ENCODE assay signal across 7 mouse cellular contexts in the genomic region with DNA sequence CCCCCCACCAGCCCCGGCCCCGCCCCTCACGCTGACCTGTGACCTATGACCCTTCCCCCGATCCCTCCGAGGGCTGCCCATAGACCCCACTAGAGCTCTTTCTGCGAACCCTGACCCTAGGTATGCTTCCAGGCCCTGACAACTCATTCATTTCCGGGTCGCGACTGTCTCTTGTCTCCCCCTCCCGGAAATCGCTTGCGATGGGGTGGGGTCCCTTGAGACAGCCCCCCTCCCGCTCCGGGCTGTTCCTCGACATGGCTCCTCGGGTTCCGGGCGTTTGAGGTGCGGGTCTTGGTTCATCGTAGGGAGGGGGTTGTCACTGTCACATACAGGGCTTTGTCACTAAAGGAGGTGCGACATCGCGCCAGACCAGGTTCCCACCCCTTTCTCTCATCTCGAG. TPM values are rescaled to one million over a fixed set of nuclear protein-coding genes. Genes with fewer than 3 reads are reported as not detected.
DNase-seq lines count a peak whose midpoint lies in the region; ATAC-seq and TF ChIP-seq lines count a peak whose summit lies in the region.

No protein-coding gene starts in this region.

- peak; percentile 56 to 57 for DNase-seq in B cell, adult 2 months
- no peak for DNase-seq in ES-E14 (ENCODE audit: low read depth, low spot score)
- DNase-seq in embryonic facial prominence, embryonic 14.5 days (ENCODE audit: low spot score), result peak; percentile 71
- DNase-seq in limb, embryonic 10.5 days (ENCODE audit: low spot score), result peak; percentile 63

- in situ Hi-C loops in ES-E14 (cut with MboI; ENCODE audit: low sequenced_read_pairs in 2 of 2, unreplicated experiment in 2 of 2), result no loop called here

- peak overlapping the region; percentile 5; the same call in 1 of the 2 replicates for H3K27ac ChIP-seq in ES-E14 (ENCODE audit: insufficient read depth, low read depth, low read length, poor library complexity, severe bottlenecking)
- peak overlapping the region; percentile 63 for H3K27ac ChIP-seq in embryonic facial prominence, embryonic 14.5 days (replicated peaks; ENCODE audit: low read depth, low read length)
- peak overlapping the region; percentile 92 for H3K27ac ChIP-seq in hindbrain, embryonic 13.5 days
- peak overlapping the region; percentile 92 for H3K27ac ChIP-seq in limb, embryonic 10.5 days
- H3K27ac ChIP-seq in midbrain, embryonic 13.5 days, result peak overlapping the region; percentile 89
- H3K27ac ChIP-seq in stomach, embryonic 15.5 days, result peak overlapping the region; percentile 45; the same call in 1 of the 2 replicates

- no peaks in the 10 kb centered on the region for H3K9me3 ChIP-seq in ES-E14 (ENCODE audit: control insufficient read depth, insufficient read depth, low read depth, low read length)
- no peaks in the 10 kb centered on the region for H3K9me3 ChIP-seq in embryonic facial prominence, embryonic 14.5 days (ENCODE audit: control insufficient read depth, low read length)
- no peaks in the 10 kb centered on the region for H3K9me3 ChIP-seq in hindbrain, embryonic 13.5 days
- H3K9me3 ChIP-seq in limb, embryonic 10.5 days (replicated peaks), result no peaks in the 10 kb centered on the region
- H3K9me3 ChIP-seq in midbrain, embryonic 13.5 days, result no peaks in the 10 kb centered on the region
- no peaks in the 10 kb centered on the region for H3K9me3 ChIP-seq in stomach, embryonic 15.5 days

- H3K27me3 ChIP-seq in embryonic facial prominence, embryonic 14.5 days (replicated peaks; ENCODE audit: control insufficient read depth, insufficient read depth, low read length), result no peaks in the 10 kb centered on the region
- no peaks in the 10 kb centered on the region for H3K27me3 ChIP-seq in hindbrain, embryonic 13.5 days
- no peaks in the 10 kb centered on the region for H3K27me3 ChIP-seq in limb, embryonic 10.5 days (ENCODE audit: low read depth, poor library complexity, severe bottlenecking)
- H3K27me3 ChIP-seq in midbrain, embryonic 13.5 days, result no peaks in the 10 kb centered on the region
- H3K27me3 ChIP-seq in stomach, embryonic 15.5 days (replicated peaks), result no peaks in the 10 kb centered on the region

- peaks cover 33% of the 10 kb centered on the region for H3K36me3 ChIP-seq in ES-E14 (ENCODE audit: control insufficient read depth, insufficient read depth, low read length, poor library complexity, severe bottlenecking)
- H3K36me3 ChIP-seq in embryonic facial prominence, embryonic 14.5 days (ENCODE audit: control insufficient read depth, insufficient read depth, low read length), result peaks cover 36% of the 10 kb centered on the region
- peaks cover 40% of the 10 kb centered on the region for H3K36me3 ChIP-seq in hindbrain, embryonic 13.5 days
- H3K36me3 ChIP-seq in limb, embryonic 10.5 days, result peaks cover 59% of the 10 kb centered on the region
- H3K36me3 ChIP-seq in midbrain, embryonic 13.5 days, result peaks cover 40% of the 10 kb centered on the region
- H3K36me3 ChIP-seq in stomach, embryonic 15.5 days, result peaks cover 18% of the 10 kb centered on the region

- H3K4me3 ChIP-seq in ES-E14 (ENCODE audit: insufficient read depth in 1 of 2, low read depth in 1 of 2, low read length in 2 of 2, poor library complexity in 1 of 2, severe bottlenecking in 1 of 2), result peak overlapping the region; percentile 82 to 85
- H3K4me3 ChIP-seq in embryonic facial prominence, embryonic 14.5 days (ENCODE audit: low read depth, low read length), result peak overlapping the region; percentile 82
- H3K4me3 ChIP-seq in hindbrain, embryonic 13.5 days, result peak overlapping the region; percentile 75
- H3K4me3 ChIP-seq in limb, embryonic 10.5 days, result peak overlapping the region; percentile 96
- peak overlapping the region; percentile 79 for H3K4me3 ChIP-seq in midbrain, embryonic 13.5 days (replicated peaks)
- H3K4me3 ChIP-seq in stomach, embryonic 15.5 days (replicated peaks), result peak overlapping the region; percentile 79

- peak; percentile 14; the same call in 1 of the 2 replicates for ATAC-seq in embryonic facial prominence, embryonic 14.5 days (ENCODE audit: low read depth)
- ATAC-seq in hindbrain, embryonic 13.5 days (ENCODE audit: low FRiP score), result peak; percentile 57
- peak; percentile 55 for ATAC-seq in midbrain, embryonic 13.5 days
- no peak for ATAC-seq in stomach, embryonic 15.5 days (ENCODE audit: insufficient read depth, low FRiP score, low read depth)

- 1% methylated on average over 12 of the region's 24 CpGs for WGBS in embryonic facial prominence, embryonic 14.5 days
- WGBS in hindbrain, embryonic 13.5 days, result 2% methylated on average over 24 of the region's 24 CpGs
- under 1% methylated on average over 24 of the region's 24 CpGs for WGBS in limb, embryonic 10.5 days
- WGBS in midbrain, embryonic 13.5 days, result under 1% methylated on average over 24 of the region's 24 CpGs
- WGBS in stomach, embryonic 15.5 days, result under 1% methylated on average over 24 of the region's 24 CpGs

- peaks cover 5 to 7% of the 10 kb centered on the region in 2 experiments; a peak in 2 of 4 replicates for H3K4me1 ChIP-seq in ES-E14 (ENCODE audit: control insufficient read depth in 2 of 2, insufficient read depth in 2 of 2, low read length in 2 of 2, poor library complexity in 1 of 2)
- H3K4me1 ChIP-seq in embryonic facial prominence, embryonic 14.5 days (ENCODE audit: control insufficient read depth, insufficient read depth, low read length), result peaks cover 11% of the 10 kb centered on the region
- H3K4me1 ChIP-seq in hindbrain, embryonic 13.5 days (replicated peaks), result peaks cover 29% of the 10 kb centered on the region
- peaks cover 34% of the 10 kb centered on the region for H3K4me1 ChIP-seq in limb, embryonic 10.5 days
- H3K4me1 ChIP-seq in midbrain, embryonic 13.5 days (replicated peaks), result peaks cover 30% of the 10 kb centered on the region
- H3K4me1 ChIP-seq in stomach, embryonic 15.5 days, result peaks cover 17% of the 10 kb centered on the region

- peak overlapping the region; percentile 96 for H3K4me2 ChIP-seq in embryonic facial prominence, embryonic 14.5 days (ENCODE audit: low read depth, low read length)
- peak overlapping the region; percentile 75 for H3K4me2 ChIP-seq in hindbrain, embryonic 13.5 days
- peak overlapping the region; percentile 83 for H3K4me2 ChIP-seq in midbrain, embryonic 13.5 days (replicated peaks)
- H3K4me2 ChIP-seq in stomach, embryonic 15.5 days, result peak overlapping the region; percentile 78

- peak overlapping the region; percentile 75 for H3K9ac ChIP-seq in ES-E14 (ENCODE audit: insufficient read depth, low read depth, low read length, poor library complexity, severe bottlenecking)
- H3K9ac ChIP-seq in embryonic facial prominence, embryonic 14.5 days (ENCODE audit: low read depth, low read length), result peak overlapping the region; percentile 84
- H3K9ac ChIP-seq in hindbrain, embryonic 13.5 days, result peak overlapping the region; percentile 83
- peak overlapping the region; percentile 75 for H3K9ac ChIP-seq in midbrain, embryonic 13.5 days (replicated peaks)
- H3K9ac ChIP-seq in stomach, embryonic 15.5 days, result peak overlapping the region; percentile 64

TF ChIP-seq in ES-E14, 5 proteins besides CTCF, POLR2A, EP300 and RAD21 (continues in another document):
- TF ChIP-seq CHD2 (IDR thresholded peaks at IDR 0.05; ENCODE audit: low read depth, low read length), result 0 out of 2 replicates have a peak, but pooled peaks have one; percentile 50

RNA-seq across cellular contexts. Expression of a gene that starts 0.4 kb away (rescaled TPM):
- total RNA-seq in ES-E14 (2012; rRNA removed), result 60.5 and 65.1 TPM in 2 replicates
- polyA plus RNA-seq in embryonic facial prominence, embryonic 14.5 days (2014; fragmentation: Nextera tagmentation; extraction: Ambion mirVana), result 100 and 105 TPM in 2 replicates
- polyA plus RNA-seq in hindbrain, embryonic 13.5 days (2015; fragmentation: Nextera tagmentation; extraction: Ambion mirVana), result 212 and 214 TPM in 2 replicates
- polyA plus RNA-seq in limb, embryonic 10.5 days (2016; fragmentation: Nextera tagmentation; extraction: Ambion mirVana), result 130 and 138 TPM in 2 replicates
- 197 TPM in 2 replicates for polyA plus RNA-seq in midbrain, embryonic 13.5 days (2015; fragmentation: Nextera tagmentation; extraction: Ambion mirVana)
- polyA plus RNA-seq in stomach, embryonic 15.5 days (2015; fragmentation: Nextera tagmentation; extraction: Ambion mirVana), result 90.2 and 92.4 TPM in 2 replicates

RNA-seq across cellular contexts. Expression of a gene that starts 4.7 kb away (rescaled TPM):
- total RNA-seq in ES-E14 (2012; rRNA removed), result 135 and 148 TPM in 2 replicates
- polyA plus RNA-seq in embryonic facial prominence, embryonic 14.5 days (2014; fragmentation: Nextera tagmentation; extraction: Ambion mirVana), result 115 and 123 TPM in 2 replicates
- 222 and 230 TPM in 2 replicates for polyA plus RNA-seq in hindbrain, embryonic 13.5 days (2015; fragmentation: Nextera tagmentation; extraction: Ambion mirVana)
- 231 and 263 TPM in 2 replicates for polyA plus RNA-seq in limb, embryonic 10.5 days (2016; fragmentation: Nextera tagmentation; extraction: Ambion mirVana)
- 242 TPM in 2 replicates for polyA plus RNA-seq in midbrain, embryonic 13.5 days (2015; fragmentation: Nextera tagmentation; extraction: Ambion mirVana)
- polyA plus RNA-seq in stomach, embryonic 15.5 days (2015; fragmentation: Nextera tagmentation; extraction: Ambion mirVana), result 154 and 164 TPM in 2 replicates

RNA-seq across cellular contexts. Expression of a gene that starts 6.0 kb away (rescaled TPM):
- total RNA-seq in ES-E14 (2012; rRNA removed), result 11.7 and 12.2 TPM in 2 replicates
- polyA plus RNA-seq in embryonic facial prominence, embryonic 14.5 days (2014; fragmentation: Nextera tagmentation; extraction: Ambion mirVana), result 47.9 and 49.4 TPM in 2 replicates
- 127 and 136 TPM in 2 replicates for polyA plus RNA-seq in hindbrain, embryonic 13.5 days (2015; fragmentation: Nextera tagmentation; extraction: Ambion mirVana)
- 61.5 and 75.1 TPM in 2 replicates for polyA plus RNA-seq in limb, embryonic 10.5 days (2016; fragmentation: Nextera tagmentation; extraction: Ambion mirVana)
- 114 and 133 TPM in 2 replicates for polyA plus RNA-seq in midbrain, embryonic 13.5 days (2015; fragmentation: Nextera tagmentation; extraction: Ambion mirVana)
- 42.0 and 44.0 TPM in 2 replicates for polyA plus RNA-seq in stomach, embryonic 15.5 days (2015; fragmentation: Nextera tagmentation; extraction: Ambion mirVana)

RNA-seq across cellular contexts. Expression of a gene that starts 16.4 kb away (rescaled TPM):
- total RNA-seq in ES-E14 (2012; rRNA removed), result 10.6 and 22.3 TPM in 2 replicates
- polyA plus RNA-seq in embryonic facial prominence, embryonic 14.5 days (2014; fragmentation: Nextera tagmentation; extraction: Ambion mirVana), result 2.0 and 2.1 TPM in 2 replicates
- 6.6 and 7.1 TPM in 2 replicates for polyA plus RNA-seq in hindbrain, embryonic 13.5 days (2015; fragmentation: Nextera tagmentation; extraction: Ambion mirVana)
- polyA plus RNA-seq in limb, embryonic 10.5 days (2016; fragmentation: Nextera tagmentation; extraction: Ambion mirVana), result 2.7 and 3.5 TPM in 2 replicates
- 5.3 and 9.3 TPM in 2 replicates for polyA plus RNA-seq in midbrain, embryonic 13.5 days (2015; fragmentation: Nextera tagmentation; extraction: Ambion mirVana)
- 1.5 and 1.8 TPM in 2 replicates for polyA plus RNA-seq in stomach, embryonic 15.5 days (2015; fragmentation: Nextera tagmentation; extraction: Ambion mirVana)

RNA-seq across cellular contexts. Expression of a gene that starts 18.5 kb away (rescaled TPM):
- 60.4 and 63.8 TPM in 2 replicates for total RNA-seq in ES-E14 (2012; rRNA removed)
- 5.3 and 6.8 TPM in 2 replicates for polyA plus RNA-seq in embryonic facial prominence, embryonic 14.5 days (2014; fragmentation: Nextera tagmentation; extraction: Ambion mirVana)
- 13.7 and 14.3 TPM in 2 replicates for polyA plus RNA-seq in hindbrain, embryonic 13.5 days (2015; fragmentation: Nextera tagmentation; extraction: Ambion mirVana)
- 26.8 and 28.2 TPM in 2 replicates for polyA plus RNA-seq in limb, embryonic 10.5 days (2016; fragmentation: Nextera tagmentation; extraction: Ambion mirVana)
- 11.6 and 13.2 TPM in 2 replicates for polyA plus RNA-seq in midbrain, embryonic 13.5 days (2015; fragmentation: Nextera tagmentation; extraction: Ambion mirVana)
- polyA plus RNA-seq in stomach, embryonic 15.5 days (2015; fragmentation: Nextera tagmentation; extraction: Ambion mirVana), result 14.6 and 16.1 TPM in 2 replicates

Comparison
In these comparisons a context has a peak if more than half of its experiments do, and no peak if none do; other contexts are left out.
1. H3K27ac ChIP-seq: peak in every context shown above with its lines; median percentile 92 in hindbrain, embryonic 13.5 days; 92 in limb, embryonic 10.5 days; 89 in midbrain, embryonic 13.5 days; 63 in embryonic facial prominence, embryonic 14.5 days; 45 in stomach, embryonic 15.5 days; 5 in ES-E14.